Mouse (Mus musculus) mouse embryonic stem cell (cell line): Measurements from ENCODE around the gene Naa30.
"Not testable (repeated sequence)": the region's sequence is repeated elsewhere in the genome, so short reads cannot be mapped to it uniquely, and the experiment has no call there.

Experiments
- in situ Hi-C, 2 experiments: fragments of 300-500 bp; cut with MboI; formaldehyde crosslinking; loops; 1 replicate in 1 of 2; 3 replicates in 1 of 2; pipeline ENCODE4 v1.14.3; 2019 to 2020; ENCODE audit warnings: low sequenced_read_pairs in 2 of 2, low pct_unique_long_range_greater_than_20kb in 1 of 2, mixed read lengths in 1 of 2; ENCODE audit not compliant: unreplicated experiment in 1 of 2

Gene Naa30

GRCm38 (mm10) chr14:49218677-49219076 is 46.7 kb downstream of the Naa30 start:
- in situ Hi-C loops, result no loop called here

- in situ Hi-C loops, result not testable (repeated sequence)
Measured at GRCm38 (mm10) chr14:49219466-49220022, 47.5 kb downstream of the Naa30 start.

- in situ Hi-C loops, result no loop called here
Measured at GRCm38 (mm10) chr14:49221771-49222170, 49.7 kb downstream of the Naa30 start.

- in situ Hi-C loops, result loop anchor here (25.0 kb wide), 3 partner anchors 311 to 511 kb away; partner anchors contain the start of gene Slc35f4 (in 1 of the 2)
Measured at GRCm38 (mm10) chr14:49226471-49226870, 54.4 kb downstream of the Naa30 start.

- in situ Hi-C loops, result loop anchor here (25.0 kb wide), 3 partner anchors 310 to 510 kb away; partner anchors contain the start of gene Slc35f4 (in 1 of the 2)
Measured at GRCm38 (mm10) chr14:49226986-49227385, 55.0 kb downstream of the Naa30 start.

GRCm38 (mm10) chr14:49231845-49232244 is 59.8 kb downstream of the Naa30 start:
- in situ Hi-C loops, result loop anchor here (25.0 kb wide), 3 partner anchors 305 to 505 kb away; partner anchors contain the start of gene Slc35f4 (in 1 of the 2)

GRCm38 (mm10) chr14:49234788-49235515 is 62.9 kb downstream of the Naa30 start:
- in situ Hi-C loops, result loop anchor here (25.0 kb wide), 3 partner anchors 302 to 502 kb away; partner anchors contain the start of gene Slc35f4 (in 1 of the 2)

GRCm38 (mm10) chr14:49238206-49238605 is 66.2 kb downstream of the Naa30 start:
- in situ Hi-C loops, result loop anchor here (25.0 kb wide), 3 partner anchors 299 to 499 kb away; partner anchors contain the start of gene Slc35f4 (in 1 of the 2)
